ENCODE assay signal across 8 mouse cellular contexts in genomic region chr4:123787191-123787985, GRCm38 (mm10). TPM values are rescaled to one million over a fixed set of nuclear protein-coding genes. Genes with fewer than 3 reads are reported as not detected.
A peak's percentile ranks its signal among the peaks of the same experiment; 100 is the strongest.
DNase-seq lines count a peak whose midpoint lies in the region; ATAC-seq and TF ChIP-seq lines count a peak whose summit lies in the region.

TSS of gene Rhbdl2 (plus strand) at chr4:123787874.

- H3K27ac ChIP-seq in forebrain, embryonic 16.5 days (ENCODE audit: low read length): no peak within 1 kb of the TSS
- no peak within 1 kb of the TSS for H3K27ac ChIP-seq in lung, postnatal 0 days (ENCODE audit: low read length)

- 18% methylated on average over 12 of the region's 12 CpGs for WGBS in forebrain, embryonic 16.5 days
- 22% methylated on average over 11 of the region's 12 CpGs for WGBS in lung, postnatal 0 days

- no peaks in the 10 kb centered on the region for H3K36me3 ChIP-seq in forebrain, embryonic 16.5 days (ENCODE audit: control insufficient read depth, insufficient read depth)
- no peaks in the 10 kb centered on the region for H3K36me3 ChIP-seq in lung, postnatal 0 days (ENCODE audit: insufficient read depth, low read length)

- TF ChIP-seq EP300 in lung, postnatal 0 days (IDR thresholded peaks at IDR 0.05): no peak

- no peak for TF ChIP-seq CTCF in lung, postnatal 0 days (IDR thresholded peaks at IDR 0.05)

- H3K4me3 ChIP-seq in forebrain, embryonic 16.5 days (replicated peaks; ENCODE audit: low read length): no peak within 1 kb of the TSS
- no peak within 1 kb of the TSS for H3K4me3 ChIP-seq in lung, postnatal 0 days (ENCODE audit: low read depth, low read length)

- ATAC-seq in forebrain, embryonic 16.5 days: peak; percentile 87
- ATAC-seq in lung, postnatal 0 days: peak; percentile 94

- no peaks in the 10 kb centered on the region for H3K27me3 ChIP-seq in forebrain, embryonic 16.5 days (replicated peaks; ENCODE audit: control insufficient read depth, insufficient read depth, low read length)
- H3K27me3 ChIP-seq in lung, postnatal 0 days (replicated peaks; ENCODE audit: insufficient read depth, low read length): no peaks in the 10 kb centered on the region

- peak; percentile 40 for DNase-seq in R1 (ENCODE audit: low read depth, low spot score)
- peak; percentile 42 for DNase-seq in cerebellum, adult 8-10 months
- DNase-seq in heart, postnatal 25 days (ENCODE audit: low spot score): peak; percentile 49
- peak; percentile 82 to 90 for DNase-seq in kidney, postnatal 4 days
- peak; percentile 84 for DNase-seq in lung, postnatal 0 days (ENCODE audit: low spot score)
- peak; percentile 65 for DNase-seq in skeletal muscle tissue, adult 2 months (ENCODE audit: low read depth, low spot score)
- no peak for DNase-seq in spleen, adult 18-20 months

- no peak within 1 kb of the TSS for H3K4me2 ChIP-seq in forebrain, embryonic 16.5 days (ENCODE audit: low read length)
- peak within 1 kb of the TSS; percentile 34 for H3K4me2 ChIP-seq in lung, postnatal 0 days (replicated peaks; ENCODE audit: low read depth, low read length)

- H3K9me3 ChIP-seq in forebrain, embryonic 16.5 days (ENCODE audit: control insufficient read depth, low read length): no peaks in the 10 kb centered on the region
- no peaks in the 10 kb centered on the region for H3K9me3 ChIP-seq in lung, postnatal 0 days (ENCODE audit: low read length)

- peaks cover 7% of the 10 kb centered on the region; the same call in 1 of the 2 replicates for H3K4me1 ChIP-seq in forebrain, embryonic 16.5 days (replicated peaks; ENCODE audit: control insufficient read depth, insufficient read depth, low read length)
- H3K4me1 ChIP-seq in lung, postnatal 0 days (ENCODE audit: insufficient read depth, low read depth, low read length): no peaks in the 10 kb centered on the region

- intact Hi-C loops in heart, postnatal 25 days (cut with DNase I): no loop called here

- H3K9ac ChIP-seq in forebrain, embryonic 16.5 days (replicated peaks; ENCODE audit: low read depth, low read length): no peak within 1 kb of the TSS
- H3K9ac ChIP-seq in lung, postnatal 0 days (replicated peaks; ENCODE audit: low read depth): no peak within 1 kb of the TSS

RNA-seq across cellular contexts. Expression of gene Rhbdl2, which starts in this region (rescaled TPM):
- polyA plus RNA-seq in forebrain, embryonic 16.5 days (2015; fragmentation: Nextera tagmentation; extraction: Ambion mirVana): 1.1 and 1.4 TPM in 2 replicates
- total RNA-seq in heart, postnatal 25 days (2021): not detected
- 0.25 and 0.35 TPM in 2 replicates for polyA plus RNA-seq in lung, postnatal 0 days (2015; fragmentation: Nextera tagmentation; extraction: Ambion mirVana)

Comparison
In these comparisons a context has a peak if more than half of its experiments do, and no peak if none do; other contexts are left out.
1. Peak in DNase-seq in heart, postnatal 25 days; RNA of the gene not detected or under 1 TPM.
2. Peak in DNase-seq, ATAC-seq and H3K4me2 ChIP-seq in lung, postnatal 0 days; RNA of the gene not detected or under 1 TPM.
3. DNase-seq: peak in R1 (single experiment), cerebellum, adult 8-10 months (single experiment), kidney, postnatal 4 days (2 of 2) and skeletal muscle tissue, adult 2 months (single experiment); none in spleen, adult 18-20 months (0 of 2).